Mouse (Mus musculus): ENCODE measurements around the gene Olfr592. TPM values are rescaled to one million over a fixed set of nuclear protein-coding genes. Genes with fewer than 3 reads are reported as not detected.
"Not testable (repeated sequence)": the region's sequence is repeated elsewhere in the genome, so short reads cannot be mapped to it uniquely, and the experiment has no call there.

The Olfr592 gene
- not detected in 2 replicates for polyA plus RNA-seq (2016; fragmentation: Nextera tagmentation; extraction: Ambion mirVana)

DNA sequence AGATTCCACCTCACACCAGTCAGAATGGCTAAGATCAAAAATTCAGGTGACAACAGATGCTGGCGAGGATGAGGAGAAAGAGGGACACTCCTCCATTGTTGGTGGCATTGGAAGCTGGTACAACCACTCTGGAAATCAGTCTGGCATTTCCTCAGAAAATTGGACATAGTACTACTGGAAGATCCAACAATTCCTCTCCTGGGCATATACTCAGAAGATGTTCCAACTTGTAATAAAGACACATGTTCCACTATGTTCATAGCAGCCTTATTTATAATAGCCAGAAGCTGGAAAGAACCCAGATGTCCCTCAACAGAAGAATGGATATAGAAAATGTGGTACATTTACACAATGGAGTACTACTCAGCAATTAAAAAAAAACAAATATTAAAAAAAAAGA lies at the start of gene Olfr592:
Gene Olfr592, plus strand, starts transcription at position 301 of the 400 bp plus-strand sequence.
- not testable (repeated sequence) for H3K27ac ChIP-seq; ATAC-seq (ENCODE audit: low FRiP score, low read depth); H3K9me3 ChIP-seq; H3K4me1 ChIP-seq; H3K4me3 ChIP-seq; H3K9ac ChIP-seq; H3K27me3 ChIP-seq (replicated peaks); H3K36me3 ChIP-seq; H3K4me2 ChIP-seq (replicated peaks)
- WGBS = 77% methylated on average over 1 of the region's 1 CpGs

DNA sequence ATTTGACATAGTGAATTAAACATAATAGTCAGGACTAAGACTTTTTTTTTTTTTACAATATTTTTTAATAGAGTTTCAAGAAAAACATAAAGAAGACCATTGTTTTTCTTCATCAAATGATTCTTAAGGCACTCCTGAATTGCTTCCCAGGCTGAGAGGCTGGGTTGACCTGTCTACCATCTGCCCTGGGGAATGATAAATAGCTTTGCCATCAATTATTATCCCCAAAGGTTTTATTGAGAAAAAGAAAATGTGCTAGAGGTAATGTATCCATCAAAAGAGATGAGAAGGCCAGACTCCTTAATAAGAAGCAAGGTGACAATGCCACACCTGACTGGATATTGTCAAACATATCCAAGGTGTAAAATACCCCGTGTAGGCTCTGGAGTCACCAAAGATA lies 44.0 kb upstream of the Olfr592 start, which contains the start of gene Olfr588-ps1:
Gene Olfr588-ps1, plus strand, starts transcription at position 301 of the 400 bp plus-strand sequence.
- Histone ChIP-seq H3K4me2 (replicated peaks) (no peak within 1 kb of the TSS), H3K9me3 (no peaks in the 10 kb centered on the region), H3K27me3 (replicated peaks) (no peaks in the 10 kb centered on the region), H3K36me3 (no peaks in the 10 kb centered on the region), H3K9ac (no peak within 1 kb of the TSS), H3K4me3 (no peak within 1 kb of the TSS), H3K27ac (no peak within 1 kb of the TSS), H3K4me1 (no peaks in the 10 kb centered on the region)
- ATAC-seq (ENCODE audit: low FRiP score, low read depth) = no peak
- 85% methylated on average over 1 of the region's 1 CpGs for WGBS

DNA sequence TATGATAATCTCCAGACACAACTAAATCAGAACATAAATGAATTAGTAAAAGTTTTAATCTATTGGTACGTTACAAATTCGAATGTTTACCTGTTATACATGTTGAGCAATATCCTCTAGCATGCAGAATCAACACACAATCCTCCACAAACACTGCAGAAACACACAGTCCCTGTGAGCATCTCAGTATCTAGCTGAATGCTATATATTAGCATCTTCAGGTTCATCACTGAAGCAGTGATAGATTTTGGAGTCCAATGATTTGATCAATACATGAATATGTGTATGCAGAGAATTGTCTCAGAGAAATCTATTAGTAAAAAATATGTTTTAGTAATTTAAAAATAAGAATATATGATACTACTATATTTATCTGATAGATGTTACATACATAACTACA lies 28.3 kb upstream of the Olfr592 start, which contains the start of gene Olfr589:
Gene Olfr589, minus strand, starts transcription at position 101 of the 400 bp plus-strand sequence.
- Histone ChIP-seq H3K4me2 (replicated peaks) (no peak within 1 kb of the TSS), H3K27ac (no peak within 1 kb of the TSS), H3K27me3 (replicated peaks) (no peaks in the 10 kb centered on the region), H3K9me3 (no peaks in the 10 kb centered on the region), H3K4me3 (no peak within 1 kb of the TSS), H3K36me3 (no peaks in the 10 kb centered on the region), H3K4me1 (no peaks in the 10 kb centered on the region), H3K9ac (no peak within 1 kb of the TSS)
- ATAC-seq (ENCODE audit: low FRiP score, low read depth) = no peak
- WGBS = 66% methylated on average over 2 of the region's 2 CpGs

DNA sequence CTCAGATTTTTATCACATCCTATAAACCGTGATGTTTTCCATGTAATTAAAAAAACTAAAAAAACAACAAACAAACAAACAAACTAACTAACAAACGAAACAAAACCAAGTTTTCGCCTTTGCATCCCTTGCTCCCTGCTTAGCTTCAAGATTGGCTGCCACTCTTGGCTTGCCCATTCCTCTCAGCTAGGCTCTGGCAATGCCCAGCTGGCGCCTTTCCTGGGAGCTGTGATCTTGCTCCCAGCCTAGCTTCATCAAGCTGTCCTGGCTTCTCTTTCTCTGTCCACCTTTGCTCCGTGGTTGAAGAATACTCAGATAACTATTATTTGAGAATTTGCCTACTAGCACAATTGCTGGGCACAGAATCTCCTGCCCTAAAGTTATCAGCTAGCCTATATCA lies 14.9 kb upstream of the Olfr592 start:
- Histone ChIP-seq H3K9ac (no peak overlapping the region), H3K4me2 (replicated peaks) (no peak overlapping the region), H3K27me3 (replicated peaks) (no peaks in the 10 kb centered on the region), H3K36me3 (no peaks in the 10 kb centered on the region), H3K27ac (no peak overlapping the region), H3K9me3 (no peaks in the 10 kb centered on the region), H3K4me1 (no peaks in the 10 kb centered on the region), H3K4me3 (no peak overlapping the region)
- no peak for ATAC-seq (ENCODE audit: low FRiP score, low read depth)
- 79% methylated on average over 5 of the region's 5 CpGs for WGBS

DNA sequence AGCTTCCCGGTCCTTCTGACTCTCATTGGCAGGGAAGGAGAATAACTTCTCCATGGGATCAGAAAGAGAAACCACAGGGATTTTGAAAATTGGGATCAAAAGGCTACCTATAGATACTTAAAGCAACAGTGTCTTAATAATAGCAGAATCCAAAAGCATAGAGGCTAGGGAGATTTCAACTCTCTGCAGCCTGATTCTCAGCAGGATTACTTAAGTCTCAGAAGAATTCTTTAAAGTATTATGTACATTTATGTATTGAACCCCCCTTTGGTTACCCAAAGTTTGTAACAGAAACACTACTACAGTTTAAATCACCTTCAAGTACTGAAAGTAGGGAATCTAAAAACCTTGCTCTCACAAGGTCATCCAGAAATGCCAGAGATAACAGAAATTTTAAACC lies 6.4 kb upstream of the Olfr592 start, which contains the start of gene Olfr591:
Gene Olfr591, minus strand, starts transcription at position 101 of the 400 bp plus-strand sequence.
- Histone ChIP-seq H3K36me3 (no peaks in the 10 kb centered on the region), H3K27ac (no peak within 1 kb of the TSS), H3K4me2 (replicated peaks) (no peak within 1 kb of the TSS), H3K27me3 (replicated peaks) (no peaks in the 10 kb centered on the region), H3K4me3 (no peak within 1 kb of the TSS), H3K4me1 (no peaks in the 10 kb centered on the region), H3K9ac (no peak within 1 kb of the TSS), H3K9me3 (peaks cover 6% of the 10 kb centered on the region; the same call in 1 of the 2 replicates)
- 76% methylated on average over 1 of the region's 1 CpGs for WGBS
- ATAC-seq (ENCODE audit: low FRiP score, low read depth) = no peak

DNA sequence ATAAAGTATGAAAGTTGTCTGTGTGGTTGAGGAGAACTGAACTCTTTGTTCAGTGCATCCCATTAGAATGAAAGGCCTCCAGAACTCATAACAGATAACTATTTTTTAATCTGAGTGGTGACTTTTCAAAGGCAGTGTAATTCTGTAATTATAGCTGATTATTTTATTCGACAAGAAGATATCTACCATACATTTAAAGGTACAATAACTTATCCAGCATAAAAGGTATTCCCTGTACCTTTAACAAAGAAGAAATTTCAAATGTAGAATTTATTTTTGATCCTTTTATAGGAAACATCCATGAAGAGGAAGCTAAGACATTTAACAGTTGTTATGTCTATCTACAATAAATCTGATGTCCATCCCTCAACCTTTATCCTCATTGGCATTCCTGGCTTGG lies 27.0 kb downstream of the Olfr592 start, which contains the start of gene Olfr593:
Gene Olfr593, plus strand, starts transcription at position 301 of the 400 bp plus-strand sequence.
- H3K27me3 ChIP-seq (replicated peaks) = no peaks in the 10 kb centered on the region
- H3K4me1 ChIP-seq = no peaks in the 10 kb centered on the region
- no peak within 1 kb of the TSS for H3K4me2 ChIP-seq (replicated peaks)
- WGBS = 70% methylated on average over 1 of the region's 1 CpGs
- no peaks in the 10 kb centered on the region for H3K36me3 ChIP-seq
- H3K27ac ChIP-seq = no peak within 1 kb of the TSS
- ATAC-seq (ENCODE audit: low FRiP score, low read depth) = no peak
- H3K9me3 ChIP-seq = no peaks in the 10 kb centered on the region
- no peak within 1 kb of the TSS for H3K4me3 ChIP-seq
- H3K9ac ChIP-seq = no peak within 1 kb of the TSS

DNA sequence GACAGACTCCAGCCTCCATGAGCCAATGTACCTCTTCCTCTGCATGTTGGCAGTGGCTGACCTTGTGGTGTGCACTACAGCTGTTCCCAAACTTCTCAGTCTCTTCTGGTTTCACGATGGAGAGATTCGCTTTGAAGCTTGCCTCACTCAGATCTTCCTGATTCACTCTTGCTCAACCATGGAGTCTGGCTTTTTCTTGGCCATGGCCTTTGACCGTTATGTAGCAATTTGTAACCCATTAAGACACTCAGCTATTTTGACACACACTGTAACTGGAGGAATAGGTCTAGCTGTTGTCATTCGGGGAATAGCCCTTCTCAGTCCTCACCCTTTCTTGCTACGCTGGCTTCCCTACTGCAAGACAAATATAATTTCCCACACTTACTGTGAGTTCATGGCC lies 27.4 kb downstream of the Olfr592 start:
- not testable (repeated sequence) for ATAC-seq (ENCODE audit: low FRiP score, low read depth)
- 89% methylated on average over 5 of the region's 5 CpGs for WGBS

DNA sequence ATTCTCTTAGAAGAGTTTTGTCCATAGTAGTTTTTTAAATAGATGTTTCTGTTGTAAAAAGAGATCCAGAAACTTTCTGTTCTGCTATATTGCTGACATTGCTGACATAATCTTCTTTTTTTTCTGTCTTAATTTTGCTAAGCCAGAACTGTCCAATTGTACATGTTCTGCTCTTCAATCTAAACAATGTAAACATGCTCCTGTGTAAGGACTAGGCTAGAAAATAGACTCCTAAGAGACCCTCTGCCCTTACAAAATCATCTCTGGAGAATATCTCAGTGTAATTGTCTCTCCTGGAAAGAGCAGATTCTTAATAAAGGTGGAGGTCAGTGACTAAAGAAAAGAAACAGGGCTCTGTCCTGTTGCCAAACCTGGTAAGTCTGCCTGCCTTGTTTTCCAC lies 32.1 kb downstream of the Olfr592 start, which contains the start of gene Olfr594:
Gene Olfr594, plus strand, starts transcription at position 301 of the 400 bp plus-strand sequence.
- no peak within 1 kb of the TSS for H3K9ac ChIP-seq

More for the DNA sequence above, 27.4 kb downstream of the Olfr592 start:
- H3K27ac ChIP-seq; H3K4me3 ChIP-seq; H3K9me3 ChIP-seq; H3K4me1 ChIP-seq; H3K4me2 ChIP-seq (replicated peaks); H3K36me3 ChIP-seq; H3K27me3 ChIP-seq (replicated peaks); H3K9ac ChIP-seq: not testable (repeated sequence)

More for the DNA sequence above, 32.1 kb downstream of the Olfr592 start, which contains the start of gene Olfr594:
- no peak for ATAC-seq (ENCODE audit: low FRiP score, low read depth)
- no peaks in the 10 kb centered on the region for H3K4me1 ChIP-seq
- H3K27ac ChIP-seq = no peak within 1 kb of the TSS
- H3K4me3 ChIP-seq = no peak within 1 kb of the TSS
- no peaks in the 10 kb centered on the region for H3K36me3 ChIP-seq
- H3K27me3 ChIP-seq (replicated peaks) = no peaks in the 10 kb centered on the region
- H3K9me3 ChIP-seq = no peaks in the 10 kb centered on the region
- no peak within 1 kb of the TSS for H3K4me2 ChIP-seq (replicated peaks)

Other genes with a start within 250 kb of the Olfr592 start
- not detected in 2 replicates for gene Olfr573-ps1, start 242.2 kb upstream of the Olfr592 start, polyA plus RNA-seq (2016; fragmentation: Nextera tagmentation; extraction: Ambion mirVana)
- gene Olfr574, start 236.3 kb upstream of the Olfr592 start, polyA plus RNA-seq (2016; fragmentation: Nextera tagmentation; extraction: Ambion mirVana) = not detected in 2 replicates
- not detected in 2 replicates for gene Olfr575, start 226.0 kb upstream of the Olfr592 start, polyA plus RNA-seq (2016; fragmentation: Nextera tagmentation; extraction: Ambion mirVana)
- not detected in 2 replicates for gene Olfr576, start 222.1 kb upstream of the Olfr592 start, polyA plus RNA-seq (2016; fragmentation: Nextera tagmentation; extraction: Ambion mirVana)
- gene Olfr577, start 208.9 kb upstream of the Olfr592 start, polyA plus RNA-seq (2016; fragmentation: Nextera tagmentation; extraction: Ambion mirVana) = not detected in 2 replicates
- not detected in 2 replicates for gene Olfr578, start 195.5 kb upstream of the Olfr592 start, polyA plus RNA-seq (2016; fragmentation: Nextera tagmentation; extraction: Ambion mirVana)
- not detected in 2 replicates for gene Olfr582, start 146.8 kb upstream of the Olfr592 start, polyA plus RNA-seq (2016; fragmentation: Nextera tagmentation; extraction: Ambion mirVana)
- gene Olfr583, start 133.5 kb upstream of the Olfr592 start, polyA plus RNA-seq (2016; fragmentation: Nextera tagmentation; extraction: Ambion mirVana) = not detected in 2 replicates
- gene Olfr584, start 102.9 kb upstream of the Olfr592 start, polyA plus RNA-seq (2016; fragmentation: Nextera tagmentation; extraction: Ambion mirVana) = not detected in 2 replicates
- not detected in 2 replicates for gene Olfr585, start 87.1 kb upstream of the Olfr592 start, polyA plus RNA-seq (2016; fragmentation: Nextera tagmentation; extraction: Ambion mirVana)
- gene Olfr586, start 59.2 kb upstream of the Olfr592 start, polyA plus RNA-seq (2016; fragmentation: Nextera tagmentation; extraction: Ambion mirVana) = not detected in 2 replicates
- gene Olfr588-ps1, start 43.9 kb upstream of the Olfr592 start, polyA plus RNA-seq (2016; fragmentation: Nextera tagmentation; extraction: Ambion mirVana) = not detected in 2 replicates
- gene Olfr589, start 28.4 kb upstream of the Olfr592 start, polyA plus RNA-seq (2016; fragmentation: Nextera tagmentation; extraction: Ambion mirVana) = not detected in 2 replicates
- gene Olfr591, start 6.5 kb upstream of the Olfr592 start, polyA plus RNA-seq (2016; fragmentation: Nextera tagmentation; extraction: Ambion mirVana) = not detected in 2 replicates
- not detected in 2 replicates for gene Olfr593, start 27.1 kb downstream of the Olfr592 start, polyA plus RNA-seq (2016; fragmentation: Nextera tagmentation; extraction: Ambion mirVana)
- gene Olfr594, start 32.2 kb downstream of the Olfr592 start, polyA plus RNA-seq (2016; fragmentation: Nextera tagmentation; extraction: Ambion mirVana) = not detected in 2 replicates
- not detected in 2 replicates for gene Usp17ld, start 67.7 kb downstream of the Olfr592 start, polyA plus RNA-seq (2016; fragmentation: Nextera tagmentation; extraction: Ambion mirVana)
- not detected in 2 replicates for gene Olfr596, start 120.8 kb downstream of the Olfr592 start, polyA plus RNA-seq (2016; fragmentation: Nextera tagmentation; extraction: Ambion mirVana)
- not detected in 2 replicates for gene Olfr597, start 131.5 kb downstream of the Olfr592 start, polyA plus RNA-seq (2016; fragmentation: Nextera tagmentation; extraction: Ambion mirVana)
- not detected in 2 replicates for gene Olfr598, start 138.8 kb downstream of the Olfr592 start, polyA plus RNA-seq (2016; fragmentation: Nextera tagmentation; extraction: Ambion mirVana)
- not detected in 2 replicates for gene Olfr599, start 151.1 kb downstream of the Olfr592 start, polyA plus RNA-seq (2016; fragmentation: Nextera tagmentation; extraction: Ambion mirVana)
- gene Olfr600, start 164.9 kb downstream of the Olfr592 start, polyA plus RNA-seq (2016; fragmentation: Nextera tagmentation; extraction: Ambion mirVana) = not detected in 2 replicates
- gene Olfr601, start 177.9 kb downstream of the Olfr592 start, polyA plus RNA-seq (2016; fragmentation: Nextera tagmentation; extraction: Ambion mirVana) = not detected in 2 replicates
- gene Olfr603, start 201.4 kb downstream of the Olfr592 start, polyA plus RNA-seq (2016; fragmentation: Nextera tagmentation; extraction: Ambion mirVana) = not detected in 2 replicates
- gene Usp17lc, start 230.3 kb downstream of the Olfr592 start, polyA plus RNA-seq (2016; fragmentation: Nextera tagmentation; extraction: Ambion mirVana) = not detected in 2 replicates

All from neural tube, embryonic 12.5 days (tissue).